Mouse (Mus musculus): ENCODE results near the gene Ero1lb.
A peak's percentile ranks its signal among the peaks of the same experiment; 100 is the strongest.
"Not testable (repeated sequence)": the region's sequence is repeated elsewhere in the genome, so short reads cannot be mapped to it uniquely, and the experiment has no call there.

Gene Ero1lb

GRCm38 (mm10) chr13:12574979-12575536, 9.4 kb downstream of the Ero1lb start:
- peak; percentile 17 for DNase-seq (ENCODE audit: low read depth)

GRCm38 (mm10) chr13:12578145-12578544, 12.5 kb downstream of the Ero1lb start:
- DNase-seq (ENCODE audit: low read depth) = no peak

GRCm38 (mm10) chr13:12589003-12589402, 23.3 kb downstream of the Ero1lb start:
- DNase-seq (ENCODE audit: low read depth) = peak; percentile 58

GRCm38 (mm10) chr13:12597075-12597474, 31.4 kb downstream of the Ero1lb start:
- DNase-seq (ENCODE audit: low read depth) = not testable (repeated sequence)

- not testable (repeated sequence) for DNase-seq (ENCODE audit: low read depth)
Observed at GRCm38 (mm10) chr13:12610206-12610605, 44.5 kb downstream of the Ero1lb start.

- not testable (repeated sequence) for DNase-seq (ENCODE audit: low read depth)
Observed at GRCm38 (mm10) chr13:12614026-12614425, 48.4 kb downstream of the Ero1lb start.

- DNase-seq (ENCODE audit: low read depth) = not testable (repeated sequence)
Observed at GRCm38 (mm10) chr13:12614591-12614990, 48.9 kb downstream of the Ero1lb start.

GRCm38 (mm10) chr13:12615014-12615413, 49.3 kb downstream of the Ero1lb start:
- not testable (repeated sequence) for DNase-seq (ENCODE audit: low read depth)

GRCm38 (mm10) chr13:12616489-12616888, 50.8 kb downstream of the Ero1lb start:
- not testable (repeated sequence) for DNase-seq (ENCODE audit: low read depth)

- DNase-seq (ENCODE audit: low read depth) = not testable (repeated sequence)
Observed at GRCm38 (mm10) chr13:12619808-12620207, 54.1 kb downstream of the Ero1lb start.

GRCm38 (mm10) chr13:12626061-12626460, 60.4 kb downstream of the Ero1lb start:
- DNase-seq (ENCODE audit: low read depth) = not testable (repeated sequence)

- not testable (repeated sequence) for DNase-seq (ENCODE audit: low read depth)
Observed at GRCm38 (mm10) chr13:12627746-12628145, 62.1 kb downstream of the Ero1lb start.

GRCm38 (mm10) chr13:12628181-12628580, 62.5 kb downstream of the Ero1lb start:
- DNase-seq (ENCODE audit: low read depth) = not testable (repeated sequence)

GRCm38 (mm10) chr13:12630252-12630651, 64.6 kb downstream of the Ero1lb start:
- not testable (repeated sequence) for DNase-seq (ENCODE audit: low read depth)

- DNase-seq (ENCODE audit: low read depth) = not testable (repeated sequence)
Observed at GRCm38 (mm10) chr13:12634941-12635588, 69.4 kb downstream of the Ero1lb start.

GRCm38 (mm10) chr13:12642795-12643194, 77.1 kb downstream of the Ero1lb start:
- not testable (repeated sequence) for DNase-seq (ENCODE audit: low read depth)

- not testable (repeated sequence) for DNase-seq (ENCODE audit: low read depth)
Observed at GRCm38 (mm10) chr13:12646676-12647075, 81.0 kb downstream of the Ero1lb start.

- DNase-seq (ENCODE audit: low read depth) = not testable (repeated sequence)
Observed at GRCm38 (mm10) chr13:12650020-12650876, 84.6 kb downstream of the Ero1lb start.

- peak; percentile 8 for DNase-seq (ENCODE audit: low read depth)
Observed at GRCm38 (mm10) chr13:12650877-12651176, 85.2 kb downstream of the Ero1lb start.

All from c-Kit-positive CD71-negative TER-119-negative erythroid progenitor cells, embryonic 14.5 days (primary cell).